Mouse (Mus musculus) heart, postnatal 0 days (tissue): Measurements from ENCODE around the gene Gm47996.

Experiments
- CTCF ChIP-seq: IDR thresholded peaks from 2 replicates; pipeline ENCODE4 v1.5.1; 2016; ENCODE audit warnings: antibody characterized with exemption, control low read depth, low read depth
- EP300 ChIP-seq: IDR thresholded peaks from 2 replicates; pipeline ENCODE4 v1.6.1; 2016; ENCODE audit warnings: antibody characterized with exemption, low read depth

DNA sequence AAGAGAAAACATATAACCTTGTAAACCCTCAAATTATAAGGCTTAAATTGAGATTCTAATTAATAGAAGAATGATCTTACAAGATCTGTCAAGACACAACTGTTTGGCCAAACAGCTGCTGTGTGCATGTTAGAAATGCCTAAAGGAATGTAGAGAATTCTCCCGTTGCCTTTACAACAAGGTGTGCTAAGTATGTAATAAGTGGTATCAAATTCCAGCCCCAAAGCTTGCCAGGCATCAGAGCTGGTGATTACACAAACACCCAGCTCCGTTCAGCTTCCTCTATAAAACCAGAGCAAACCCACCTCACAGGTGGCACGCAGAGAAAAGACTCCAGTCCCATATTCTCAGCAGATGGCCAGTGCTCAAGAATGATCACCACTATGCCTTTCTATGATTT lies 27.8 kb downstream of the Gm47996 start:
- no peak for TF ChIP-seq CTCF
- no peak for TF ChIP-seq EP300
